ENCODE assay signal across 20 mouse cellular contexts in the genomic region with DNA sequence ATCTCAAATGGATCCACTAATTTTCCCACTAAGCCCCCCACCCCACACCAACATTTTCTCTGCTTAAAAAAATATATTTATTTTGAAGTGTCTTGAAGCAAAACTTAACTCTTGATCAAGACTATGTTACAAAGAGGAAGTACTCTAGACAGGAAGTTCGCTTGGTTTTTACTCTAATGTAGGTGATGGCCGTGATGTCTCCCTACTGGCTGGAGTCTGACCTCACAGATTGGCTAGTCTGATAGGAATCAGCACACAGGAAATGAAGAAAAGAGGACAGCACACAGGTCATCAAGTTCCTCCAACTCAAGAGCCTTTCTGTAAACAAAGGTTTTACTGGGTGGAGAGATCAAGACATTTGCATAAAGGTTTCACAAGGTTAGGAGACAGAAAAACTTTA. TPM values are rescaled to one million over a fixed set of nuclear protein-coding genes. Genes with fewer than 3 reads are reported as not detected.
DNase-seq lines count a peak whose midpoint lies in the region; ATAC-seq and TF ChIP-seq lines count a peak whose summit lies in the region.
"Had no signal": no experiment of that assay in that cellular context is flagged by ENCODE, and none has a peak within 500 bp of the region (broad histone marks: within the 10 kb centered on the region; RNA-seq: fewer than 3 reads in every experiment).

No protein-coding gene starts in this region.

- TF ChIP-seq CTCF in lung, adult 2 months (IDR thresholded peaks at IDR 0.05; ENCODE audit: insufficient read depth, low read length), result no peak

- TF ChIP-seq POLR2A in lung, adult 2 months (IDR thresholded peaks at IDR 0.05; ENCODE audit: borderline replicate concordance, extremely low read depth, low read depth, low read length), result no peak

- no peaks in the 10 kb centered on the region for H3K4me1 ChIP-seq in lung, adult 2 months (ENCODE audit: control insufficient read depth, insufficient read depth, low read length)
- no peaks in the 10 kb centered on the region for H3K4me1 ChIP-seq in hindbrain, embryonic 14.5 days (replicated peaks; ENCODE audit: control insufficient read depth, insufficient read depth, low read length)
- H3K4me1 ChIP-seq: forebrain, embryonic 15.5 days; lung, embryonic 15.5 days; megakaryocyte, embryonic 14.5 days had no signal

- DNase-seq in lung, postnatal 36 days, result peak; percentile 10
- DNase-seq in lung, adult 2 months, result no peak
- peak; percentile 58 for DNase-seq in CD4-positive, CD25-positive, alpha-beta regulatory T cell, adult 2 months (ENCODE audit: low read depth, low spot score)
- DNase-seq in natural killer cell, adult 2 months (ENCODE audit: low spot score in 2 of 2), result peak; percentile 73 to 83
- DNase-seq in cerebellum, adult 18-20 months, result no peak
- DNase-seq in hindbrain, embryonic 14.5 days (ENCODE audit: low spot score), result no peak
- DNase-seq in right cerebral cortex, postnatal 10 days (ENCODE audit: low spot score in 2 of 2), result no peak
- DNase-seq: adrenal gland, postnatal 14 days; cerebellum, adult 9-11 months; heart, adult 18-20 months; kidney, adult 11 months; kidney, postnatal 36 days; right cerebral cortex, adult 18-20 months; thymus, adult 18-20 months had no signal

- H3K9ac ChIP-seq in hindbrain, embryonic 14.5 days, result no peak overlapping the region
- H3K9ac ChIP-seq: forebrain, embryonic 15.5 days; lung, embryonic 15.5 days had no signal

- H3K27me3 ChIP-seq in hindbrain, embryonic 14.5 days (ENCODE audit: control insufficient read depth, insufficient read depth, low read length), result no peaks in the 10 kb centered on the region
- H3K27me3 ChIP-seq: forebrain, embryonic 15.5 days; lung, embryonic 15.5 days; megakaryocyte, embryonic 14.5 days had no signal

- ATAC-seq in common myeloid progenitor, adult 5-6 weeks (replicated peaks; ENCODE audit: low read depth, poor library complexity, severe bottlenecking), result peak; percentile 95
- no peak for ATAC-seq in hindbrain, embryonic 14.5 days (ENCODE audit: low FRiP score)
- ATAC-seq: forebrain, embryonic 15.5 days had no signal

- H3K4me3 ChIP-seq in lung, adult 2 months (replicated peaks; ENCODE audit: extremely low read depth, low read depth, low read length), result no peak overlapping the region
- no peak overlapping the region for H3K4me3 ChIP-seq in hindbrain, embryonic 14.5 days (replicated peaks; ENCODE audit: low read length)
- H3K4me3 ChIP-seq: embryonic facial prominence, embryonic 10.5 days; erythroblast, embryonic 14.5 days; forebrain, embryonic 15.5 days; lung, embryonic 15.5 days; megakaryocyte, embryonic 14.5 days had no signal

- H3K4me2 ChIP-seq in hindbrain, embryonic 14.5 days (replicated peaks), result no peak overlapping the region
- H3K4me2 ChIP-seq: forebrain, embryonic 15.5 days; lung, embryonic 15.5 days had no signal

- no peak overlapping the region for H3K27ac ChIP-seq in hindbrain, embryonic 14.5 days
- H3K27ac ChIP-seq: embryonic facial prominence, embryonic 10.5 days; forebrain, embryonic 15.5 days; lung, embryonic 15.5 days had no signal

- WGBS in lung, adult 2 months, result 63% methylated on average over 2 of the region's 2 CpGs
- WGBS in hindbrain, embryonic 14.5 days, result 97% methylated on average over 2 of the region's 2 CpGs

- H3K36me3 ChIP-seq in hindbrain, embryonic 14.5 days (replicated peaks; ENCODE audit: control insufficient read depth, insufficient read depth), result no peaks in the 10 kb centered on the region
- H3K36me3 ChIP-seq: embryonic facial prominence, embryonic 10.5 days; forebrain, embryonic 15.5 days; lung, embryonic 15.5 days had no signal

- no peaks in the 10 kb centered on the region for H3K9me3 ChIP-seq in hindbrain, embryonic 14.5 days (ENCODE audit: control insufficient read depth, low read length)
- H3K9me3 ChIP-seq: embryonic facial prominence, embryonic 10.5 days; forebrain, embryonic 15.5 days; lung, embryonic 15.5 days; megakaryocyte, embryonic 14.5 days had no signal

RNA-seq across cellular contexts. Expression of a gene that starts 44.4 kb away (rescaled TPM):
- 6.1 and 13.9 TPM in 2 replicates for polyA plus RNA-seq in lung, adult 2 months (2012; rRNA removed)
- 0.32 TPM in 1 of 2 replicates, not detected in the other for total RNA-seq in common myeloid progenitor, adult 5-6 weeks (2017)
- 31.2 and 31.4 TPM in 2 replicates for polyA plus RNA-seq in hindbrain, embryonic 14.5 days (2014; fragmentation: Nextera tagmentation; extraction: Ambion mirVana)
- polyA plus RNA-seq: erythroblast, embryonic 14.5 days had no signal

Comparison
In these comparisons a context has a peak if more than half of its experiments do, and no peak if none do; other contexts are left out.
1. DNase-seq: peak in lung, postnatal 36 days (single experiment), CD4-positive, CD25-positive, alpha-beta regulatory T cell, adult 2 months (single experiment) and natural killer cell, adult 2 months (2 of 2); none in lung, adult 2 months (single experiment), cerebellum, adult 18-20 months (0 of 2), hindbrain, embryonic 14.5 days (single experiment) and right cerebral cortex, postnatal 10 days (0 of 2).